Mouse (Mus musculus): Measurements from ENCODE around the gene Olfr96.
"Not testable (repeated sequence)": the region's sequence is repeated elsewhere in the genome, so short reads cannot be mapped to it uniquely, and the experiment has no call there.

The Olfr96 gene

DNA sequence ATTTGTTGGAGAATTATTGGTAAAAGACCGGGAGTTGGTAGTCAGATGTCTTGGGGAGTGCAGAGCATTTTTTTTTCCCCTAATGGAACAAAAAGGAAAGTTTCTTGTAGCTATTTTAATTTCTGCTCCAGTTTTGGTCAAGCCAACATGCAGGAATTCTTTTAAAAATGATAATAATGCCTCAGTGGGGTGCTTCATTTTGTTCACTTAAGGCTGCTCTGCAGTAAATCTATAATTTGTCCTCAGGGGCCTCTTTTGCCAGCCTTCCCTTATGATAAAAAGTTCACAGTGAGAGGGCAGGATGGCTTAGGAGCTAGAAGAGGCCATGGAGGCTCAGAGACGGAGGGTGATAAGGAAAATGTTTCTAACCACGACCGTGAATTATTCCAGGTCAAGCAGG, at the start of gene Olfr96:
Gene Olfr96, plus strand, starts transcription at position 301 of the 400 bp plus-strand sequence.
- DNase-seq, result no peak

DNA sequence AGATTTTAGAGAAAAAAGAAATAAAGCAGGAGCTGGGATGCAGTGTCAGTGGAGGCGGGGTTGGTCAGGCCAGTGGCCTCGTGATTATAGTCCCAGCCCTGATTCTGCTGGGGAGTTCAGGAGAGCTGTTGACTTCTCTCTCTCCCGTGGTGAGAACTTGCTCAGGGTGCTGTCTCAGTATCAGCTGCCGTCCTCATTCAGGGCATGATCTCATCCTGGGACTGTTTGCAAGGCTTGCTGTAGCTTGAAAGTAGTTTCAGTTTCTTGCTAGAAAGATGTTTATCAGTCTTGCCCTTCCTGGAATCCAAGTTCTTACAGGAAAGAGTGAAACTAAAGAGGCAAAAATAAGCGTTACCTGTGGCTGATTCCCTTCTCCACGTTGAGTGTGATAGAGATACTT, 34.5 kb upstream of the Olfr96 start:
- DNase-seq, result no peak

DNA sequence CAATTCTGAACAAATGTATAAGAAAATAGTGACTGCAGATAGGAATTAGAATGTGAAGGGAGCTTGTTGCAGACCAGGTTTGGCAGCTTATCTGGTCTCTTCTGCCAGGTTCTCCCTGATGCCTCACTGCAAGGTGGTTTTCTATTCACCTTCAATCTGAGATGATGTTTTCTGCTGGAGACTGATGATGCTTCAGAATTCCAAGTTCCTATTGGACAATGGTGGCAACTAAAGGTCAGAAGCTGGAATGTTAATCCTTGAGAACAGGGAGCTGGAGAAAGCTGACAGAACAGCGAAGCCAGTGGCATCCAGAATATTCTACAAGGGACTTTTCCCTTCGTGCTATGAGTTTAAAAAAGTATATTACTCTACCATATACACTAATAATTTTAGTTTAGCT, 29.2 kb upstream of the Olfr96 start:
- peak; percentile 19 for DNase-seq

DNA sequence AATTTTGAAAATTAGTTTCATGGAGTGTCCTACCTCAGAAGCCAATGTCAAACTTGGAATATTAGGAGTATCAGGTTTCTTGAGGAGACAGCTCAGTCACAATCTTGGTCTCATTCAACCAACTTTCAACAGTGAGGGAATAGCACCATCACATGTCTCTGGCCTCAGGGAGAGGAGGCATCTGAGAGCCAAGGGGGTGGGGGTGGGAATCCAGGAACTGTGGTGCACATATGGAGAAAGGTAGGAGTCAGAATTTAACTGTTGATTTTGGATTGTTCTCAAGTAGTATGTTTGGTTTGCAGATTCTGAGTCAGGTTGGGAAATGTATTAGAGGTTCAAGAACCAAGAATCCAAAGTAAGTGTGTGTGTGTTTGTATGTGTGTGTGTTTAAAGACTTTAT, 26.9 kb upstream of the Olfr96 start:
- DNase-seq, result no peak

DNA sequence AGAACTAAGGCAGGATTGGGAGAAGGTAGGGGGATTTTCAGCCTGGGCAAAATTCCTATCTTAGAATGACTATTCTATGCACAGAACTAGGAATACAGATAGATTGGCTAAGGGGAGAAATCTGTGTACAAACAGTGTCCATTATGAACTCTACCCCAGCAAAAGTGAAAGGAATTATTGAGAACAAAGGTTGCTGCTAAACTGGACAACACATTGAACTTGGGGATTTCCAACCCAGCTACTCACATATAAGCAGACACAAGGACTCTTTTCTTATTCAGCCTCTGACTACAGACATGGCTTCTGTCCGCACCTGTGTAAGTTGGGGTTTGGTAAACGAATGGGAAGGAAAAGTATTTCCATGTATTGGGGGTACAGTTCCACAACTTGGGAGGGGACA, 26.3 kb upstream of the Olfr96 start, which contains the start of gene Ubd:
Gene Ubd, plus strand, starts transcription at position 237 of the 400 bp plus-strand sequence.
- DNase-seq, result no peak

DNA sequence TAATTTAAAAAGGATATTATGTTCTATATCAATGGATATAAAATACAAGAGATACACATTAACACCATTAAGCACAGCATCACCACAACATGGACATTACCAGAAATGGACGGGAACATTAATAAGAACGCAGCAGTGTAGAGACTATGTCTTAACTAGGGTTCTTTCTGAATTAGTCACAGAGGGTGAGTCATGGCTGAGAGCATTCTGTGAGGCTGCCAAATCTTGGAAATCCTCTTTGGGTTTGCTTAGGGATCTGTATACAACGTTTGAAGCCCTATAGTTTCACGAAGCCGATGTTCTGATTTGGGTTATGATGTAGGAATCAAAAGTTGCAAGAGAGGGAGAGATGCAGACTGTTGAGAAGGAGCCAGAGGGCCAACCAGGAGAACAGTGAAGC, 25.2 kb upstream of the Olfr96 start:
- DNase-seq, result peak; percentile 37

DNA sequence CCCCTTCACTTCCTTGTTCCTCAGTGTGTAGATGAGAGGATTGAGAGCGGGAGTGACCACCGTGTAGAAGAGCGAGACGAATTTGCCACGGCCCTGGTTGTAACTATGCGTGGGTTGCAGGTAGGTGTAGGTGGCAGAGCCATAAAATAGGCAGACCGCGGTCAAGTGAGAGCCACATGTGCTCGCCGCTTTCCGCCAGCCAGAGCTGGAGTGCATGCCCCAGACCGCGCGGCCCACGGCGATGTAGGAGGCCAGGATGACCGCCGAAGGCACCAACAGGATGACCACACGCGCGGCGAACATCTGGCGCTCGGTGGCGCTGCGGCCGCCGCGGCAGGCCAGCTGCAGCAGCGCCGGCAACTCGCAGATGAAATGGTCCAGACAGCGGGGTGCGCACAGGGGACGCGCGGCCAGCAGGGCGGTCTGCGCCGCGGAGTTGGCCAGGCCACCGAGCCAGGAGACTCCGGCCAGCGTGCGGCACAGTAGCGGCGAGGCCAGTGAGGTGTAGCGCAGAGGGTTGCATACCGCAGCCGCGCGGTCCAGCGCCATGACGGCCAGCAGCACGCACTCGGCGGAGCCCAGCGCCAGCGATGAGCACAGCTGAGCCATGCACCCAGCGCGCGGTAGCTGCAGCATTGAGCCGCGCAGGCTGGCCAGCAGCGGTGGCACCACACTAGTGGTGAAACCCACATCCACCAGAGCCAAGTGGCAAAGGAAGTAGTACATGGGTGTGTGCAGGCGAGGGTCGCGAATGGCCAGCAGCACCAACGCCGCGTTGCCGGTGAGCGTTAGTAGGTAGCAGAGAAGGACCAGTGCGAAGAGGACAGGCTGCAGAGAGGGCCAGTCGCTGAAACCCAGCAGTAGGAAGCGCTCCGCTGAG, 22.9 kb upstream of the Olfr96 start:
- peak; percentile 41 for DNase-seq

DNA sequence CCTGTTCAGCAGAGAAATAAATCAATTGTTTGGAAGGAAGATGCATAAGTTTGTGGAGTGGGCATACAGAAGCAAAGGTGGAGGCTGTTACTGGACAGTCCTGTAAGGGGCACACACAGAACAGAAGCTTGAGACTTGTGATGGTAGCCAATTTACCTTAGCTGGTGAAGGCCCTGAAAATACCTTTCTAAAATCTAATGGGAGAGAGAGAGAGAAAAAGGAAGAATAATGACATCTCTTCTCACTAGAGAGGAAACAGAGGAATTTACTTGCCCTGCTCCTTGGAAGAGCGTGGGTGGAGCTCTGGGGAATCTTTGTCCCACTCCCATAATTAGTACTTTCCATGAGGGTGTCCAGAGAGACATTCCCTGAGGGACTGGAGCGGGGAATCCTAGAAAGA, 19.1 kb upstream of the Olfr96 start, which contains the start of gene Olfr94:
Gene Olfr94, minus strand, starts transcription at position 101 of the 400 bp plus-strand sequence.
- DNase-seq, result no peak

DNA sequence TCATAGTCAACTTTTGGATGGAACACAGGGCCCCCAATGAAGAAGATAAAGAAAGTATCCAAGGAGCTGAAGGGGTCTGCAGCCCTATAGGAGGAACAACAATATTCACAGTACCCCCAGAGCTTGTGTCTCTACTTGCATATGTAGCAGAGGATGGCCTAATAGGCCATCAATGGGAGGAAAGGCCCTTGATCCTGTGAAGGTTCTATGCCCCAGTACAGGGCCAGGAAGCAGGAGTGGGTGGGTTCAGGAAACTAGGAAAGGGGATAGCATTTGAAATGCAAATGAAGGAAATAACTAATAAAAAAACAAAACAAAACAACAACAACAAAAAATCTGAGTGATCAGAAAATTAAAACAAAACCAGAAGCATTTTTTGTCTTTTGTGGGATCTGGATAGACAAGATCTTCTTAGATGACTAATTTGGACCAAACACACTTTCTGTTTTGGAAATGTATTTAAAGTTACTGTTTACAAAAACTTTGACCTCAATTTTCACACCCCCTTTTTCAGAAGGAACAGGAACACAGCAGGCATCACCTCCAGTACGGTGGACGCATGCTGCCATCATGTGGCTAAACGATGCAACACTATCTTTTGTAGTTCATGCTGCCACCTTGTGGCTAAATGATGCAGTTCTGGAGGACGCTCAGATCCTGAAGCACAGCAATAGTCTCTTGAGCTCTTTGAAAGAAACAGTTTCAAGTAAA, 16.6 kb upstream of the Olfr96 start:
- peak; percentile 82 for DNase-seq

DNA sequence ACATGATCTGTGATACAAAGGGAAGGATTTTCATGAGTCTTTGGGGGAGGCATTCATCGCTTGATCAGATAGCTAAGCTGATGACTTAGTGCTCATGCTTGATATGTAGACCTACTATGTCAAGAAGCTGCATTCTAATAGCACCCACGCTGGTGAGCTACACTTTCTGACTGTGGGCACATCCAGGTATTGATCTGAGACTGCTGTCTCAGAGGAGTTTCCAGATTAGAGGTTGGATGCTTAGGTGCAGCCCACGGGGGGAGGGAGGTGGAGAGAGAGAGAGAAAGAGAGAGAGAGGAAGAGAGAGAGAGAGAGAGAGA, 16.1 kb upstream of the Olfr96 start:
- DNase-seq, result no peak

DNA sequence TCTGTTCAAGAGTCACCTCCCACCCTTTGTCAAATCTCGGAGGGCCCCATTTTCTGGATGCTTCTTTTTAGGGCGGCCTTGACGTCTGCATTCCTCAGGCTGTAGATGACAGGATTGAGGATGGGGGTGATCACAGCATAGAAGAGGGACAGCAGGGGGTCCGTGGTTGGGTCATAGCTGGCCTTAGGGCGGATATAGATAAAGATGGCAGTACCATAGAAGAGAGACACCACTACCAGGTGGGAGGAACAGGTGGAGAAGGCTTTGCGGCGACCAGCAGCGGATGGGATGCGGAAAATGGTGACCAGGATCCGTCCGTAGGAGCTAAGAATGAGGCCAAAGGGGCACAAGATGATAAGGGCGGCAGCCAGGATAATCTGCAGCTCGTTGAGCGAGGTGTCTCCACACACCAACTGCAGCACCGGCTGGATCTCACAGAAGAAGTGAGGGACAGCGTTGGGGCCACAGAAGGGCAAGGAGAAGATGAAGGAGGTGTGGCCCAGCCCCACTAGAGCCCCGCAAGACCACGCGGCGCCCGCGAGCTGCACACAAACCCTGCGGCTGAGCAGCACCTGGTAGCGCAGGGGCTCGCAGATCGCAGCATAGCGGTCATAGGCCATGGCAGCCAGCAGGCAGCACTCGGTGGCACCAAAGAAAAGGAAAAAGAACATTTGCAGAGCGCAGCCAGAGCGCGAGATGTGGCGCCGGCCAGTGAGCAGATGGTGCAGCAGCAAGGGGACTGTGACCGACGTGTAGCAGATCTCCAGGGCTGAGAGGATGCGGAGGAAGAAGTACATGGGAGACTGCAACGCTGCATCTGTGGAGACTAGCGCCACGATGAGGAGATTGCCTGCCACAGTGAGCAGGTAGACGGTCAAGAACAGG, 8.8 kb upstream of the Olfr96 start:
- DNase-seq, result peak; percentile 30

DNA sequence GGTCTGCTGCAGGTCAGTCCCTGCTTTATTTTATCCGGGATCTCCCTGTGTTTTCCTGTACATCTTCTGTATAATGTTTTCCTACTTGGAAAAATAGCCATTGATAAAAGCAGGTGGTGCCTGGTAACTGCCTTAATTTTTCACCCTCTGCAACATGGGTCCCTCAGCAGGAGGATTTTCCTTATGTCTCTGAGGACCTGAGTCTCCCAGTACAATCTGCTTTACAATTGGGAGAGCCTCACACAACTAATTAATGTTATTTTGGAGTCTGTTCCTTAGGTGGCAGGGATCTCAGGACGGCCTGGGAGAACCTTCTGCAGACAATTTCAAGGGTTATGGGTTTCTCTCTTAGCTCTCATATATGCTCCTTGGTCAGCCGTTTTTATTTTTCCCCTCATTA, 6.9 kb upstream of the Olfr96 start, which contains the start of gene Olfr95:
Gene Olfr95, minus strand, starts transcription at position 101 of the 400 bp plus-strand sequence.
- no peak for DNase-seq

DNA sequence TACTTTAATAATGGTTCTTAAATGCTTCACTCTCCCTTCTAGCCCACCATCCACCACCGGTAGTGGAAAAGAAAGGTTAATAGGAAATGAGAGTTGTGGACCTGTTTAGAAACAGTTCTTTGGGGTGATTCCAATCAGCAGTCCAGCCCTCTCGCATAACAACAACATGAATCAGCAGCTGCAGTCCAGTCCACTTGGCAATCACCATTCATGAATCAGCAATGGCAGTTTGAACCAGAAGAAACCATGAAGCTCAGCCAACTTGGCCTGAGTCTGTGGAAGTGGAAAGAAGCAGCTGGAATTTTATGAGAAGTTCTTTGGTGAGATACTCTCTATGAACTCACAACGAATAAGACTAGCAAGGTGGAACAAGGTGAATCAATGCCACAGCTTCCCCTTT, 1.5 kb upstream of the Olfr96 start:
- DNase-seq, result no peak

DNA sequence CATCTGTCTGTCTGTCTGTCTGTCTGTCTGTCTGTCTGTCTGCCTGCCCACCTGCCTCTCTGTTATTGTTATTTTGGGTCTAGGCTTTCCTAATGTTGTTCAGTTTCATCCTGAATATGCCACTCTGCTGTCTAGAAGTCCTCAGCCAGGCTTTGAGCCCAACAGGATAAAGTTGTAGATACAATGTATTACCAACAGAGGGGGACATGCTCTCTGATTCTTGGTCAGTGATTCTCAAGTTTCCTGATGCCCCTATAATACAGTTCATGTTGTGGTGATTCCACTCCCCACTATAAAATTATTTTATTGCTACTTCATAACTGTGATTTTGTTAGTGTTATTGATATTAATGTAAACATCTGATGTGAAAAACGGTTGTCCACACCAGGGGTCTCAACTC, 1.9 kb downstream of the Olfr96 start:
- DNase-seq, result no peak

DNA sequence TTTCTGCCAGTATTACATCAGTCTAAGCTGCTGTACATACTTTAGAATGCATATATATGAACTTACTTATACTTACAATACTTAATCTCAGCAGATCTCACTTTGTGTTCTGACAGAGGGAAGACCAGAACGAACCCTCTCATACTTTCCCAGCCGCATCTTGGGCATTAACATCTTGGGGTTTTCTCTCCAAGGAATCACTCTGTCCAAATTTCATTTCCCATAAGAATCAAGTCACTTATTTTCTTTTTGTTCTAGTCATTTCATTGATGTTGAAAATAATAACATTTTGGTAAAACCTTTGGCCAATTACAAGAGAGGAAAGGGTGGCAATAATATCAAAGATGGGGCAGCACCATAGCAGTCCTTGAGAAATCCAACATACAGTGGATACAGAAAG, 17.3 kb downstream of the Olfr96 start, which contains the start of gene Olfr97:
Gene Olfr97, minus strand, starts transcription at position 101 of the 400 bp plus-strand sequence.
- not testable (repeated sequence) for DNase-seq

DNA sequence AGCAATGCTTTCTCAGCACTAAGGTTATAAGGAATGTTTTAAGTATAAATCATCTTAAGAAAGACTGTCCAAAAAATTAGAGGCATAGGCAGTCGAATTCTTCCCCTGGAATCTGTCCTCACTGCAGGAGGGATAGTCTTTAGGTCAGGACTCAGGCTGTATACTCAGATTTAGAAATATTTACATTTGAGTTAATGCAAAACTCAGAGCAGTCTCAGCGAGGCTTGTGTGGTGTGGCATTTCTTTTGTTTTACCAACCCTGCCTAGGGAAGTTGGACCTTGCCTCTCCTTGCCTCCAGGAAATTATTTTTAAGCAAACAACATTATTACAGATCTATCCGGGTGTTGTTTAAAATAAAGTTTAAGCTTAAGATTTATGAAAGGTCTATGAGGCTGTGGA, 22.3 kb downstream of the Olfr96 start:
- DNase-seq, result no peak

DNA sequence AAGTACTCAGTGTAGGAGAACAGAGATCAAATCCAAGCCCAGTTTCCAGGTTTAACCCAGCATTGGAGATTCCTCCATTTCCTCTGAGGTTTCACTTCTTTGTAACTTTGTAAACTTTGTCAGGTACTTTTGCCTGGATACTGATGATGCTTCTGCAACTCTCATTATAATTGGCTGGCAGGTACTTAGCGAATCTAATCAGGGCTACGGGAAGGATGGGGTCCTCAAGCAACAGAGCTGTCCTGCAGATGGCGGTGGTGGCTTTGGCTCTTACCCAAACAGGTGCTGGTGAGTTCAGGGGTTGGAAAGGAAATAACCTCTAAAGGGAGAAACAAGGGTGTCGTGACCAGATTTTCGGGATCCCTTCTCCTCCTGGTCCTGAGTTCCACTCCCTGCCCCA, 26.8 kb downstream of the Olfr96 start:
- peak; percentile 35 for DNase-seq

DNA sequence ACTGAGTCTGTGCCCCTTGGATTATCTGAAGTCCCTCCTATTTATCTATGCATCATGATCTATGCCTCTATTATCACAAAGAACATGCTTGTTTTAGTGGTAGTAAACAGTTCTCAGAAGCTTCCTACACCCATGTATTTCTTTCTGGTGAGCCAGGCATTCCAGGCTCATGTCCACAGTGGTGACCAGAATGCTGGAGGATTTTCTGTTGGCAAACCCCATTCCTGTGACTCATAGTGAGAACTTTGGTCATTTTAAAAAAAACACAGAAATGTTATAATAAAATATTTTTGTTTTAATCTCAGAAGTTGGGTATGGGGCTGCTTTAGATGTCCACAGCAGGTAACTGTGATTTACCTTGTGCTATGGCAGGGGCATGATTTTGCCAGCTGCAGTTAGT, 29.5 kb downstream of the Olfr96 start:
- no peak for DNase-seq

DNA sequence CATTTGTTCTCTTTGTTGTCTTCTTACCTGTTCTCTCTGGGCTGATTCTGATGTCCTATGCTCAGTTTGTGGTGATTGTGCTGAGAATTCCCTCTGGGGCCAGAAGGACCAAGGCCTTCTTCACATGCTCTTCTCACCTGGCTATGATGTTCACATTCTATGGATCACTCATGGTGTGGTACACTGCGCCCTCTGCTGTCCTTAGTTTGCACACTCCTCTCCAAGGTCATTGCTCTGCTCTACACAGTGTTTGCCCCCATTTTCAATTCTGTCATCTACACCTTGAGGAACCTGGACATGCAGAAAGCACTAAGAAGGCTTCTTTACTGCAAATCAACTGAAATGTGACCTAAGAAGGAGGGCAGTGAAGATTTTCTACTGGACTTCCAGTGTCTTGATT, 30.6 kb downstream of the Olfr96 start:
- no peak for DNase-seq

DNA sequence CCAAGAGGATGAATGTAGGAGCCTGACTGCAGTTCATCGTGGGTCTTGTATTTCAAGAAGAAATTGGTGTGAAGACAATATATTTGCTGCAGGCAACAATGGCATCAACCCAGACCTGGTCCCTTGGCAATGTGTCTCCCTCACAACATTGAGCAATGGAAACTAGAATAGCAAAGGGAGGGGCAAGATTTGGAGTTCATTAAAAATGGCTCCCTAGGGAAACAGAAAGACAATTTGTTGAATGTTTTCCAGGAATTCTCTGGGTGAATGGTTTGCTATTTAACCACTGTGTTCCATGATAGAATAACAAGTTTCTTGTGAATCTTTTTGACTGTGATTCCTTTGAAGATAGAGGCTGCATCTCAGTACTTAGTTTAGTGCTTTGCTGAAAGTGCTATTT, 43.7 kb downstream of the Olfr96 start, which contains the start of gene Olfr98:
Gene Olfr98, minus strand, starts transcription at position 124 of the 400 bp plus-strand sequence.
- DNase-seq, result no peak

DNA sequence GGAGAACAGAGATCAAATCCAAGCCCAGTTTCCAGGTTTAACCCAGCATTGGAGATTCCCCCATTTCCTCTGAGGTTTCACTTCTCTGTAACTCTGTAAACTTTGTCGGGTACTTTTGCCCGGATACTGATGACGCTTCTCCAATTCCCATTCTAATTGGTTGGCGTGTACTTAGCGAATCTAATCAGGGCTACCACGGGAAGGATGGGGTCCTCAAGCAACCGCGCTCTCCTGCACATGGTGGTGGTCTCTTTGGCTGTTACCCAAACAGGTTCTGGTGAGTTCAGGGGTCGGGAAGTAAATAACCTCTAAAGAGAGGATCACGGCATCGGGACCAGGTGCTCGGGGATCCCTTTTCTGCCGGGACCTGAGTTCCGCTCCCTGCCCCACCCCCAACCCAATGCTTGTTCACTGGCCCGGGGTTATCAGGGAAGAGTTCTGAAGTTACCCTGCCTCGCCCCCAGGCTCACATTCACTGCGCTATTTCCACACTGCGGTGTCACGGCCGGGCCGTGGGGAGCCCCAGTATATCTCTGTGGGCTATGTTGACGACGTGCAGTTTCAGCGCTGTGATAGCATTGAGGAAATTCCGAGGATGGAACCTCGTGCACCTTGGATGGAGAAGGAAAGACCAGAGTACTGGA, 50.2 kb downstream of the Olfr96 start, which contains the start of gene H2-M3:
Gene H2-M3, plus strand, starts transcription at position 163 of the 644 bp plus-strand sequence.
- DNase-seq, result peak; percentile 89

DNA sequence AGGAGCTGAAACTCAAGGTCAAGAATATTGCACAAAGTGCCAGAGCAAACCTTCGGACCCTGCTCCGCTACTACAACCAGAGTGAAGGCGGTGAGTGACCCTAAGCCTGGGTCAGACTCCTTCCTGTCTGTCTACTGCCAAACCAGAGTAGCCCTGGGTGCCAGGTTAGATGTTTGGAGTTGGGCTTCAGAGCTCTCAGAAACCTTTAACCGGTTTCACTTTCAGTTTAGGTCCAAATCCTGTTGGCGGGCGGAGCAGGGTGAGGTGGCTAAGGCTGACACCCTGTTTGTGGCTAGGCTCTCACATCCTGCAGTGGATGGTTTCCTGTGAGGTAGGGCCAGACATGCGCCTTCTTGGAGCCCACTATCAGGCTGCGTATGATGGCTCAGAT, 50.8 kb downstream of the Olfr96 start:
- DNase-seq, result peak; percentile 4
